Mouse (Mus musculus): ENCODE results near the gene Zfhx3. TPM values are rescaled to one million over a fixed set of nuclear protein-coding genes. Genes with fewer than 3 reads are reported as not detected.

Gene Zfhx3
- polyA plus RNA-seq, 1 experiment from 2014 or later = 8.4 TPM

GRCm38 (mm10) chr8:108536911-108537351 is 594.5 kb downstream of the Zfhx3 start:
- no peak overlapping the region for H3K9ac ChIP-seq (ENCODE audit: low read depth, low read length)
- no peaks in the 10 kb centered on the region for H3K9me3 ChIP-seq (replicated peaks; ENCODE audit: control insufficient read depth, low read length)
- ATAC-seq (replicated peaks; ENCODE audit: insufficient number of reproducible peaks, low FRiP score, low TSS enrichment) = no peak
- peaks cover 3% of the 10 kb centered on the region; the same call in 1 of the 2 replicates for H3K4me1 ChIP-seq (ENCODE audit: control insufficient read depth, insufficient read depth, low read length)
- peaks cover 13% of the 10 kb centered on the region for H3K27me3 ChIP-seq (ENCODE audit: control insufficient read depth, insufficient read depth, low read length)
- 78% methylated on average over 15 of the region's 15 CpGs for WGBS (ENCODE audit: insufficient replicate concordance)
- no peak overlapping the region for H3K4me2 ChIP-seq
- no peak overlapping the region for H3K27ac ChIP-seq (ENCODE audit: low read depth, low read length)
- H3K36me3 ChIP-seq (ENCODE audit: control insufficient read depth, insufficient read depth, low read length) = no peaks in the 10 kb centered on the region
- H3K4me3 ChIP-seq (ENCODE audit: low read depth, low read length) = no peak overlapping the region

- ATAC-seq (replicated peaks; ENCODE audit: insufficient number of reproducible peaks, low FRiP score, low TSS enrichment) = no peak
- no peak overlapping the region for H3K4me3 ChIP-seq (ENCODE audit: low read depth, low read length)
- no peak overlapping the region for H3K27ac ChIP-seq (ENCODE audit: low read depth, low read length)
- no peaks in the 10 kb centered on the region for H3K36me3 ChIP-seq (ENCODE audit: control insufficient read depth, insufficient read depth, low read length)
- H3K9ac ChIP-seq (ENCODE audit: low read depth, low read length) = no peak overlapping the region
- H3K9me3 ChIP-seq (replicated peaks; ENCODE audit: control insufficient read depth, low read length) = no peaks in the 10 kb centered on the region
- H3K4me1 ChIP-seq (ENCODE audit: control insufficient read depth, insufficient read depth, low read length) = peaks cover 3% of the 10 kb centered on the region; the same call in 1 of the 2 replicates
- whole genome bisulfite sequencing (ENCODE audit: insufficient replicate concordance) = 71% methylated on average over 25 of the region's 25 CpGs
- H3K27me3 ChIP-seq (ENCODE audit: control insufficient read depth, insufficient read depth, low read length) = peaks cover 13% of the 10 kb centered on the region
- H3K4me2 ChIP-seq = no peak overlapping the region
Measured at GRCm38 (mm10) chr8:108537686-108538551, 595.5 kb downstream of the Zfhx3 start.

GRCm38 (mm10) chr8:108538929-108539555 is 596.6 kb downstream of the Zfhx3 start:
- WGBS (ENCODE audit: insufficient replicate concordance) = 28% methylated on average over 8 of the region's 8 CpGs
- H3K9me3 ChIP-seq (replicated peaks; ENCODE audit: control insufficient read depth, low read length) = no peaks in the 10 kb centered on the region
- no peak overlapping the region for H3K4me2 ChIP-seq

GRCm38 (mm10) chr8:108552518-108552917 is 610.1 kb downstream of the Zfhx3 start:
- Histone ChIP-seq H3K27ac (ENCODE audit: low read depth, low read length) (no peak overlapping the region), H3K27me3 (ENCODE audit: control insufficient read depth, insufficient read depth, low read length) (no peaks in the 10 kb centered on the region), H3K4me3 (ENCODE audit: low read depth, low read length) (no peak overlapping the region), H3K9me3 (replicated peaks; ENCODE audit: control insufficient read depth, low read length) (no peaks in the 10 kb centered on the region), H3K4me1 (ENCODE audit: control insufficient read depth, insufficient read depth, low read length) (no peaks in the 10 kb centered on the region), H3K9ac (ENCODE audit: low read depth, low read length) (no peak overlapping the region), H3K4me2 (no peak overlapping the region), H3K36me3 (ENCODE audit: control insufficient read depth, insufficient read depth, low read length) (no peaks in the 10 kb centered on the region)
- 76% methylated on average over 8 of the region's 8 CpGs for WGBS (ENCODE audit: insufficient replicate concordance)
- ATAC-seq (replicated peaks; ENCODE audit: insufficient number of reproducible peaks, low FRiP score, low TSS enrichment) = no peak

More at GRCm38 (mm10) chr8:108538929-108539555, 596.6 kb downstream of the Zfhx3 start:
- Histone ChIP-seq H3K4me1 (ENCODE audit: control insufficient read depth, insufficient read depth, low read length) (peaks cover 3% of the 10 kb centered on the region; the same call in 1 of the 2 replicates), H3K27ac (ENCODE audit: low read depth, low read length) (no peak overlapping the region), H3K36me3 (ENCODE audit: control insufficient read depth, insufficient read depth, low read length) (no peaks in the 10 kb centered on the region), H3K4me3 (ENCODE audit: low read depth, low read length) (no peak overlapping the region), H3K27me3 (ENCODE audit: control insufficient read depth, insufficient read depth, low read length) (peaks cover 10% of the 10 kb centered on the region; the same call in 1 of the 2 replicates), H3K9ac (ENCODE audit: low read depth, low read length) (no peak overlapping the region)
- no peak for ATAC-seq (replicated peaks; ENCODE audit: insufficient number of reproducible peaks, low FRiP score, low TSS enrichment)

GRCm38 (mm10) chr8:108553808-108554577 is 611.5 kb downstream of the Zfhx3 start:
- Histone ChIP-seq H3K9ac (ENCODE audit: low read depth, low read length) (no peak overlapping the region), H3K4me1 (ENCODE audit: control insufficient read depth, insufficient read depth, low read length) (no peaks in the 10 kb centered on the region), H3K36me3 (ENCODE audit: control insufficient read depth, insufficient read depth, low read length) (no peaks in the 10 kb centered on the region), H3K9me3 (replicated peaks; ENCODE audit: control insufficient read depth, low read length) (no peaks in the 10 kb centered on the region), H3K4me3 (ENCODE audit: low read depth, low read length) (no peak overlapping the region), H3K27ac (ENCODE audit: low read depth, low read length) (no peak overlapping the region), H3K27me3 (ENCODE audit: control insufficient read depth, insufficient read depth, low read length) (no peaks in the 10 kb centered on the region), H3K4me2 (no peak overlapping the region)
- WGBS (ENCODE audit: insufficient replicate concordance) = 80% methylated on average over 11 of the region's 11 CpGs
- no peak for ATAC-seq (replicated peaks; ENCODE audit: insufficient number of reproducible peaks, low FRiP score, low TSS enrichment)

GRCm38 (mm10) chr8:108554578-108555245 is 612.3 kb downstream of the Zfhx3 start:
- Histone ChIP-seq H3K27ac (ENCODE audit: low read depth, low read length) (no peak overlapping the region), H3K4me1 (ENCODE audit: control insufficient read depth, insufficient read depth, low read length) (no peaks in the 10 kb centered on the region), H3K4me2 (no peak overlapping the region), H3K9me3 (replicated peaks; ENCODE audit: control insufficient read depth, low read length) (no peaks in the 10 kb centered on the region), H3K4me3 (ENCODE audit: low read depth, low read length) (no peak overlapping the region), H3K9ac (ENCODE audit: low read depth, low read length) (no peak overlapping the region), H3K27me3 (ENCODE audit: control insufficient read depth, insufficient read depth, low read length) (no peaks in the 10 kb centered on the region), H3K36me3 (ENCODE audit: control insufficient read depth, insufficient read depth, low read length) (no peaks in the 10 kb centered on the region)
- ATAC-seq (replicated peaks; ENCODE audit: insufficient number of reproducible peaks, low FRiP score, low TSS enrichment) = no peak
- WGBS (ENCODE audit: insufficient replicate concordance) = 81% methylated on average over 12 of the region's 12 CpGs

GRCm38 (mm10) chr8:108563420-108563819 is 621.0 kb downstream of the Zfhx3 start:
- Histone ChIP-seq H3K4me3 (ENCODE audit: low read depth, low read length) (no peak overlapping the region), H3K36me3 (ENCODE audit: control insufficient read depth, insufficient read depth, low read length) (no peaks in the 10 kb centered on the region), H3K9me3 (replicated peaks; ENCODE audit: control insufficient read depth, low read length) (no peaks in the 10 kb centered on the region), H3K4me1 (ENCODE audit: control insufficient read depth, insufficient read depth, low read length) (no peaks in the 10 kb centered on the region), H3K27me3 (ENCODE audit: control insufficient read depth, insufficient read depth, low read length) (no peaks in the 10 kb centered on the region), H3K27ac (ENCODE audit: low read depth, low read length) (no peak overlapping the region), H3K9ac (ENCODE audit: low read depth, low read length) (no peak overlapping the region), H3K4me2 (no peak overlapping the region)
- 83% methylated on average over 6 of the region's 6 CpGs for WGBS (ENCODE audit: insufficient replicate concordance)
- ATAC-seq (replicated peaks; ENCODE audit: insufficient number of reproducible peaks, low FRiP score, low TSS enrichment) = no peak
